Mouse (Mus musculus) common myeloid progenitor, adult 5-6 weeks (primary cell): Measurements from ENCODE around the gene Rpap1. TPM values are rescaled to one million over a fixed set of nuclear protein-coding genes. Genes with fewer than 3 reads are reported as not detected.

Experiments used
- ATAC-seq: replicated peaks from 2 replicates; pipeline ENCODE4 v1.8.0; 2016; ENCODE audit warnings: low read depth, mild to moderate bottlenecking, moderate TSS enrichment, inconsistent platforms; ENCODE audit not compliant: poor library complexity, severe bottlenecking
- total RNA-seq: library from RNA; stranded (forward); fragments of 200-1000, 187-1606 nt; gene quantifications from 2 replicates; pipeline ENCODE4 v1.2.3, GENCODE M21; 2017

Rpap1 gene
- total RNA-seq: 9.1 and 11.2 TPM in 2 replicates

GRCm38 (mm10) chr2:119787206-119787883 is at the start of gene Rpap1:
Gene Rpap1 (minus strand): TSS chr2:119787537.
- ATAC-seq: peak; percentile 99

GRCm38 (mm10) chr2:119834231-119834630 is 46.9 kb upstream of the Rpap1 start:
- ATAC-seq: no peak

GRCm38 (mm10) chr2:119830579-119830978 is 43.2 kb upstream of the Rpap1 start:
- no peak for ATAC-seq

GRCm38 (mm10) chr2:119821136-119821535 is 33.8 kb upstream of the Rpap1 start:
- no peak for ATAC-seq

GRCm38 (mm10) chr2:119818668-119819272 is 31.4 kb upstream of the Rpap1 start:
- no peak for ATAC-seq

GRCm38 (mm10) chr2:119817047-119817446 is 29.7 kb upstream of the Rpap1 start:
- no peak for ATAC-seq

- ATAC-seq: no peak
Measured at GRCm38 (mm10) chr2:119816611-119817010, 29.3 kb upstream of the Rpap1 start.

- ATAC-seq: no peak
Measured at GRCm38 (mm10) chr2:119814376-119814933, 27.1 kb upstream of the Rpap1 start.

GRCm38 (mm10) chr2:119811490-119812146 is 24.3 kb upstream of the Rpap1 start:
- no peak for ATAC-seq

GRCm38 (mm10) chr2:119810890-119811289 is 23.6 kb upstream of the Rpap1 start:
- no peak for ATAC-seq

GRCm38 (mm10) chr2:119808881-119809280 is 21.5 kb upstream of the Rpap1 start:
- no peak for ATAC-seq

- no peak for ATAC-seq
Measured at GRCm38 (mm10) chr2:119808438-119808837, 21.1 kb upstream of the Rpap1 start.

- ATAC-seq: no peak
Measured at GRCm38 (mm10) chr2:119805536-119805935, 18.2 kb upstream of the Rpap1 start.

- ATAC-seq: no peak
Measured at GRCm38 (mm10) chr2:119804776-119805175, 17.4 kb upstream of the Rpap1 start.

GRCm38 (mm10) chr2:119804275-119804628 is 16.9 kb upstream of the Rpap1 start:
- ATAC-seq: no peak

- ATAC-seq: no peak
Measured at GRCm38 (mm10) chr2:119803618-119804274, 16.4 kb upstream of the Rpap1 start.

- ATAC-seq: no peak
Measured at GRCm38 (mm10) chr2:119802767-119803617, 15.7 kb upstream of the Rpap1 start.

- ATAC-seq: peak; percentile 58
Measured at GRCm38 (mm10) chr2:119800876-119801846, 13.8 kb upstream of the Rpap1 start.
